Mouse (Mus musculus): ENCODE data around the gene Hacd2. TPM values are rescaled to one million over a fixed set of nuclear protein-coding genes. Genes with fewer than 3 reads are reported as not detected.

The Hacd2 gene
- polyA plus RNA-seq, 1 experiment, result 100 TPM

DNA sequence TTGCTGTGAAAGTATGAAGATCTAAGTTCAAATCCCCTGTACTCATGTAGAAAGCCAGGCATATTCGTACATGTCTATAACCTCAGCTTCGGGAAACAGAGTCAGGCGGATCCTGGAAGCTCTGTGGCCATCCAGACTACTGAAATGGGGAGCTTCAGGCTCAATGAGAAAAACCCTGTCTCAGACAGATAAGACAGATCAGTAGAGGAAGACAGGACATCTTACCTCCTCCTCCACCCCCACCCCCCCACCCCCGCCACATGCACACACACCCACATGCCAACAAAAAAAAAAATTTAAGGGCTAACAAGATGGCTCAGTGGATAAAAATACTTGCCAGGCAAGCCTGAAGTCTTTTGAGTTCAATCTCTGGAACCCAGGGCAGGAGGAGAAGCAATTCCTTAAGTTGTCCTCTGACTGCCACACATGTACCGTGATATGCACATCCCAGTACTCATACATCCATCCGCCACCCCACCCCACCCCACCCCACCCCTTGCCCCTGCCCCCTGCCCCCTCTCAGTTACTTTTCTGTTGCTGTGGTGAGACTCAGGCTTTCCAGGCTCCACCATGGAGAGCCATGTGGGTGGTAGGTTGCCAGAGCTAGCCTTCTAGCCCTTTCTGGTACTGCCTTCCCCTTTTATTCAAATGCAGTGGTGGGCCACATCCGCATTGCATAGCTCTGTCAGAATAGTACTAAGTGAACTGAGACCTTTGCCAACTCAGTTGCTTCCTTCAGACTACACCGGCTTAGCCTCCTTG is 32.4 kb downstream of the Hacd2 start:
- no peak for DNase-seq (ENCODE audit: low read depth)

DNA sequence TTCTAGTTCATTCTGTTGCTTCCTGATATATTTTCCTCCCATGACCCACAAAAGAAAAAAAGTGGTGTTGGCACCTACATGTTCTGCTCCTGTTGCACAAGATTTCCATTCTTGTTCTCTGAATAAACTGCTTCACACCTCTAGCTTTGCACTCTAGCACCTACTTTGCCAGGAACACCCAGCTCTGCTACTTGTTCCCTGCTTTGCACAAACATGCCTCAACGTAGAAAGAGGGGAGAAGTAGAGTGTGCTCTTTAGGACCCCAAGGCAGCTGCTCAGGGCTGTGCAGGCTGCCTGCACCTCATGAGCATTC is 32.9 kb downstream of the Hacd2 start:
- DNase-seq (ENCODE audit: low read depth), result no peak

- DNase-seq (ENCODE audit: low read depth), result no peak
Observed at GRCm38 (mm10) chr16:35055861-35056260, 33.6 kb downstream of the Hacd2 start.

DNA sequence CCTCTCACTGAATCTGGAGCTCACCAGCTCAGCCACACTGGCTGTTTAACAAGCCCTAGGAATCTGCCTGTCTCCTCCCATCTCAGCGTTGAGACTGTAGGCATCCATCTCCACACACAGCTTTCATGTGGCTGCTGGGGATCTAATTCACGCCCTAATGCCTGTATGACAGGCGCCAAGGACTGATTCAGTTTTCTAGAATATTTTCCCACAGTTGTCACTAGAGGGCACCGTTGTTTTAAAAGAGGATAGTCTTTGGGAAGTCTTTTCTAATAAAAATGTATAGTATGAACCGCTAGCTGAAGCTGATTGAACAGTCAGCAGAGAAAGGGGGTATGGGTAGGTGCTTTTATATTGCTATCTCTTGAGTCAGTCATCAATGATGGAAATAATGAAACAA is 34.1 kb downstream of the Hacd2 start:
- no peak for DNase-seq (ENCODE audit: low read depth)

DNA sequence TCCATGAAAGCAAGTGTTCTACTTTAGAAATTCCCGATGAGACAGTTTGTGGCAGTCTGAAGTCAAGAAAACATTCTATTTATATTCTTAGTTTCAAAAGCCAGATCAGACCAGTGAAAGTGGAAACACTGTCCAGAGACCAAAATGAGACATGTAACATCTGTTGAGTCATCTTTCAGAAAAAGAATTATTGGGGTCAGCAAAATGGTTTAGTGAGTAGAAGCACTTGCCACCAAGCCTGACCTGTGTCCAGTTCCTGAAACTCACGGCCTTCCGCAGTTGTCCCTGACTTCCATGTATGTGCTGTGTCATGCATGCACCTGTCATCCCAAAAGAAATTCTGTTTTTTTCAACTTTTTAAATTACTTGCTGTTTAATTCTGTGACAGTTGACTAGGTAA is 34.6 kb downstream of the Hacd2 start:
- DNase-seq (ENCODE audit: low read depth), result no peak

DNA sequence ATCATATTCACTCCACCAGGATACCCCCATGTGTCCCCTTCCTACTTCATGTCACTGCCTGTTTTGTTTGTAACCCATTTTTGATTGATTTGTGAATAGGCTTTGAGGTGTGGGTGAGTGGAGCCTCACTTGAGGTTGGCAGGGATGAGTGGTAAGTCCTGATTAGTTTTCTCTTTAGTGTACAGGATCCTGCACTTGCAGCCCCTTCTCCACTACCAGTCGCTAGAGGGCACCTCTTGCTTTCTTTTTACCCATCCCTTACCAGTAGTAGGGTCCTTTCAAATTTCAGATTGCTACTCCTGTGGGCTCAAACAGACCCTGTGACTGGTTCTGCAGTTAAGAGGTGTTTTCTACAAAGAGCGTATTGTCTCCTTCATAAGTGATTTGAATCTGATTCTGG is 38.8 kb downstream of the Hacd2 start:
- no peak for DNase-seq (ENCODE audit: low read depth)

GRCm38 (mm10) chr16:35065724-35066123 is 43.5 kb downstream of the Hacd2 start:
- no peak for DNase-seq (ENCODE audit: low read depth)

- no peak for DNase-seq (ENCODE audit: low read depth)
Observed at GRCm38 (mm10) chr16:35067095-35067494, 44.9 kb downstream of the Hacd2 start.

DNA sequence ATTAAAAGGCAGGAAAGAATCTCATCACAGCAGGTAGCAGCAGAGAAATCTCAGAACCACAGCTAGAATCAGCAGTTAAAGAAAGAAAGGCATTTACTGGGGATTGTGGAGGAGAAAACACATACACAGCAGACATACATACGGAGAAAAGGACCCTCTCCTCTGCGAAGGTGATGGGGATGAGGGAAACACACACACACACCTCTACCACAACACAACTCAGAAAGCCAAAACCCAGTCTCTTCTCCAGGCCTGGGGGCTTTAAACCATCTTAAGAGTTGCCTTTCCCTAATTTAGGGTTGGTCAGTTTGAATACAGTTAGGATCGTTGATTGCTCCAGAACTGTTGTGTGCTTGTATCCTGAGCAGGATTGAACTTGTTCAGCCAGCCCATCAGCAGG is 45.4 kb downstream of the Hacd2 start:
- no peak for DNase-seq (ENCODE audit: low read depth)

GRCm38 (mm10) chr16:35068886-35069285 is 46.7 kb downstream of the Hacd2 start:
- no peak for DNase-seq (ENCODE audit: low read depth)

DNA sequence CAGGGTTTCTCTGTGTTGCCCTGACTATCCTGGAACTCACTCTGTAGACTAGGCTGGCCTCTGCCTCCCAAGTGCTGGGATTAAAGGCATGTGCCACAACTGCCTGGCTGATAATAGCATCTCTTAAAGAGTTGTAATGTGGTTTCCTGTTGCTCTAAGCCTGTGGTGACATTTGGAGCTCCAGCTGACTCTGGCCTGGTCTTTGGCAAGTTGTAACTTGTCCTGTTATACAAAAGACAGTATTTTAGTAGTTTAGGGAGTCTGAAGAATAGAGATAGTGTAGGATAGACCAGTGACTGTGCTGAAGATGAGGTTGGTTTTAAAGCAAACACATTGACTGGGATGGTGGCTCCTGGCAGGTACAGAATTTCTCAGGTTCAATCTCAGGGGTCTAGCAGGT is 52.2 kb downstream of the Hacd2 start:
- DNase-seq (ENCODE audit: low read depth), result no peak

- DNase-seq (ENCODE audit: low read depth), result no peak
Observed at GRCm38 (mm10) chr16:35075643-35076042, 53.4 kb downstream of the Hacd2 start.

DNA sequence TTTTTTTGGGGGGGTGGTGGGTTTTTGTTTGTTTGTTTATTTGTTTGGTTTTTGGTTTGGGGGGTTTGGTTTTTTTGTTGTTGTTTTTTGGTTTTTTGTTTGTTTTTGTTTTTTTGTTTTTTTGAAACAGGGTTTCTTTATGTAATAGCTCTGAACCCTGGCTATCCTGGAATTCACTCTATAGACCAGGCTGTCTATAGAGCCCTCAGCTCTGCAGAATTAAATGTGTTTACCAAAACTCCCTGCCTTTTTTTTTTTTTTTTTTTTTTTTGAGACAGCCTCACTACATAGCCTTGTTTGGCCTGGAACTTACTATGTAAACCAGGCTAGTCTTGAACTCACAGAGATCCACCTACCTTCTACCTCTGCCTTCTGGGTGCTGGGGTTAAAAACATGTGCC is 71.3 kb downstream of the Hacd2 start:
- no peak for DNase-seq (ENCODE audit: low read depth)

- no peak for DNase-seq (ENCODE audit: low read depth)
Observed at GRCm38 (mm10) chr16:35097870-35098530, 75.8 kb downstream of the Hacd2 start.

DNA sequence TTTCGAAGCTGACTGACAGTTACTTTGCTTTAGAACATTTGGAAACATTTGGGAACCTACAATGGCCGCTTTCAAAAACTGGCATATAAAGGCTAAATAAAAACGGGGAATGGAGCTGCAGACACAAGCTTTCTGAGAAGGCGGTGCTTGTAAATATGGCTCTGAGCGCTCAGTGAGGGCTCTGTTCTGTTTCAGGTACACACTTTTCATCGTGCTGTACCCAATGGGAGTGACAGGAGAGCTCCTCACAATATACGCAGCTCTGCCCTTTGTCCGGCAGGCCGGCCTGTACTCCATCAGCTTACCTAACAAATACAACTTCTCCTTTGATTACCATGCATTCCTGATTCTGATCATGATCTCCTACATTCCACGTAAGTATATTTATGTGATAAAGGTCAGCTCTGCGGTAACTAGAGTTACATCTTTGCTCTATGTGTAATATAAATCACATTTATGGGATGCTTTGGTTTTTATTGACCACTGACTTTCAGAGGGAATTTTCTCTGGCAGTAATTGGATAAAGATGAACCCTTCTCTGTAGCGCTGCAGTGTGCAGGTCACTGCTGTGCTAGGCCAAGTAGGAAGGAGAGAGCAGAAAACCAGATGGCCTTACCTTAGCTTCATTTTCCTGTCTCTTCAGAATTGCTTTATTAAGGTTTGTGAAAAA is 79.7 kb downstream of the Hacd2 start:
- no peak for DNase-seq (ENCODE audit: low read depth)

- no peak for DNase-seq (ENCODE audit: low read depth)
Observed at GRCm38 (mm10) chr16:35102866-35103620, 80.8 kb downstream of the Hacd2 start.

- DNase-seq (ENCODE audit: low read depth), result no peak
Observed at GRCm38 (mm10) chr16:35107985-35108384, 85.8 kb downstream of the Hacd2 start.

GRCm38 (mm10) chr16:35109156-35109555 is 86.9 kb downstream of the Hacd2 start:
- no peak for DNase-seq (ENCODE audit: low read depth)

DNA sequence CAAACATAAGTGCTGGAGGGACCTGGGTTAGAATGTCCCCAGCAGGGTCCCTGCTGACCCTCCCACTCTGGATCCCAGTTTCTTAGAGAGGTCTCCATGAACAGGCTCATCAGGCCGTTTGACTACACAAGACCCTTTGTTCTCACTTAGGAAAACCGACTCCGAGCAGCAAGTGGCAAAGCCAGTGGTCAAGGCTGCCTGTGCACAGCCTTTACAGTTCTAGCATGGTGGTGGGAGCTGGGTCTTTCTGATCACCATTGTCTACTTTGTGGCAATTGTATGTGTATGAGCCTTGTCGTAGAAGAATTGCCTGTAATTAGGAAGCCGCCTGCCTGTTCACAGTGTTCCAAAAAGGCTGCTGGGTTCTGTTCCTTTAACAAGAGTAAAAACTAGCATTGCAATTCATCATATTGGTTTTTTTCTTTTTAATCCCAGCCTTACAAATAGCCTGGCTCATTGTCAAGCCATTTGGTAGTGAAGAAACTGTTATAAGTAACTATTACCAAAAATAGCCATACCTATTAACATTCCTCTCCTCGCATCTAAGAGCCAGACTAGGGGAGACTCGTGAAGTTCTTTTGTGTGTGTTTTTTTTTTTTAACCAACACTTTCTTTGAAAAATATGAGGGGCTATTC is 87.5 kb downstream of the Hacd2 start:
- no peak for DNase-seq (ENCODE audit: low read depth)

DNA sequence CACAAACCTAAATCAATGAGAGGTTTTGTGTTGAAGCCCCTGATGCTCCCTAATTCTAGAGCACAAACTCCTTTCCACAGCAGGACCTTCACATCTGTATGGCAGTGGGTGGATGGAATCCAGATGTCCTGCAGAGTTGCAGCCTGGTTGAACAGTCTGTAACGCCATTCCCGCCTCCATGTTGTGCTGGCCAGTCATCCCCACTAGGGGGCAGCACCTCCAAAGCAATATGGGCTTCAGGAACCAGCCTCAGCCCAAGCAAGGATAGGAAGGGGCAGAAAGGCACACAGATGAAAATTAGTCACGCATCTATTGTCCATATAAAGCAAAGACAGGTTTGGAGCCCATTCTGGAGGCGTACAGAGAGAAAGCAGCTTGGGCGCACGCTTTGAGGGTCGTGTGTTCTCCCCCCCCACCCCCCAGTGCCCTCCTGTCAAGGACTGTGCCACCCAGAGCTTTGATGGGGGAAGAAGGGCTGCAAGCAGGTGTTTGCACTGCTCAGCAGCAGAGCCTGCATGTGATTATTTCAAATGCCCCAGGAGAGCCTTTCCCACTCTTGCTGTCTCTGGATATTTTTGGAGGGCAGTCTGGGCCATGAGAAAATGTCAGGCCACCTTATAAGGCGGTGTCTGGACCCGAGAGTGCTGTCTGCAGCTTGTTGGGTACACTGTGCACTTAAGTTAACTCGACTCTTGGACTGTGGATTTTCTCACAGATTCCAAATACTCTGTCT is 88.3 kb downstream of the Hacd2 start:
- DNase-seq (ENCODE audit: low read depth), result no peak

DNA sequence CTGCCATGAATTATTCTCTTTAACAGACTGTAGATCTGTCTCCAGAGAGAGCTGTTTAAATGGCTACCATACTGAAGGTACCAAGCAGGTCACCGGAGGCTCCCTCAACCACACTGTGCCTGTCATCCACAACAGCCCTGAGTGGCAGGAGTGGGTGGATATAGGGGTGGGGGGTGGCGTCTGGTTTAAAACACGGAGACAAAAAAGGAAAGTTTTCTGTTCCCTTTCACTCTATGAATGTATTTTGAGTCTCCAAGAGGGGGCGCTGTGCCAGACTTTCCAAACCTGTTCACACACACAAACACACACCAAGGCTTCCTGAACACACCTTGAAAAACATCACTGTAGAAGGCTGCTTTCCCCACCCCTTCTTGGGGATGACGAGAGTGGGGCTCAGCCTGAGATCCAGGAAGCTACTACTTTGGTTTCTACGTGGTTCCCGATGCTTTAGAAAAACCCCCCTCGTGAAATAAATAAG is 89.0 kb downstream of the Hacd2 start:
- no peak for DNase-seq (ENCODE audit: low read depth)
